Mouse (Mus musculus): ENCODE results near the gene 1700016H13Rik. TPM values are rescaled to one million over a fixed set of nuclear protein-coding genes. Genes with fewer than 3 reads are reported as not detected.

The 1700016H13Rik gene
- total RNA-seq (2012; rRNA removed) = 0.18 and 0.21 TPM in 2 replicates

GRCm38 (mm10) chr5:103655346-103656118, at the start of gene 1700016H13Rik:
TSS of gene 1700016H13Rik (minus strand) at chr5:103656010.
- Histone ChIP-seq H3K36me3 (ENCODE audit: control insufficient read depth, insufficient read depth, low read length, poor library complexity, severe bottlenecking) (no peaks in the 10 kb centered on the region), H3K9me3 (ENCODE audit: control insufficient read depth, insufficient read depth, low read depth, low read length) (no peaks in the 10 kb centered on the region), H3K27ac (ENCODE audit: insufficient read depth, low read depth, low read length, poor library complexity, severe bottlenecking) (peak within 1 kb of the TSS; percentile 54), H3K4me3 (ENCODE audit: insufficient read depth in 1 of 2, low read depth in 1 of 2, low read length in 2 of 2, poor library complexity in 1 of 2, severe bottlenecking in 1 of 2) (peak within 1 kb of the TSS; percentile 66 to 75), H3K9ac (ENCODE audit: insufficient read depth, low read depth, low read length, poor library complexity, severe bottlenecking) (peak within 1 kb of the TSS; percentile 68), H3K4me1 (ENCODE audit: control insufficient read depth in 2 of 2, insufficient read depth in 2 of 2, low read length in 2 of 2, poor library complexity in 1 of 2) (peaks cover 0 to 5% of the 10 kb centered on the region in 2 experiments; a peak in 1 of 4 replicates)
- in situ Hi-C loops (cut with MboI; ENCODE audit: low sequenced_read_pairs in 2 of 2, unreplicated experiment in 2 of 2) = loop anchor here (10.0 to 25.0 kb wide), 2 partner anchors 293 to 301 kb away; no protein-coding TSS in a partner anchor
- peak; percentile 58 for DNase-seq (ENCODE audit: low read depth, low spot score)
- TF ChIP-seq ZNF384 (IDR thresholded peaks at IDR 0.05; ENCODE audit: low read depth, low read length) (no peak), MAFK (IDR thresholded peaks at IDR 0.05; ENCODE audit: insufficient read depth, low read depth, low read length) (no peak), HCFC1 (IDR thresholded peaks at IDR 0.05; ENCODE audit: borderline replicate concordance, insufficient read depth, low read length) (peak; percentile 32; the same call in 1 of the 2 replicates), ZC3H11A (IDR thresholded peaks at IDR 0.05; ENCODE audit: borderline replicate concordance, low read depth, low read length) (no peak)

GRCm38 (mm10) chr5:103705331-103705730, 49.5 kb upstream of the 1700016H13Rik start:
- Histone ChIP-seq H3K9me3 (ENCODE audit: control insufficient read depth, insufficient read depth, low read depth, low read length) (no peaks in the 10 kb centered on the region), H3K4me3 (ENCODE audit: insufficient read depth in 1 of 2, low read depth in 1 of 2, low read length in 2 of 2, poor library complexity in 1 of 2, severe bottlenecking in 1 of 2) (no peak overlapping the region), H3K9ac (ENCODE audit: insufficient read depth, low read depth, low read length, poor library complexity, severe bottlenecking) (peak overlapping the region; percentile 27; the same call in 1 of the 2 replicates), H3K27ac (ENCODE audit: insufficient read depth, low read depth, low read length, poor library complexity, severe bottlenecking) (peak overlapping the region; percentile 79), H3K4me1 (ENCODE audit: control insufficient read depth in 2 of 2, insufficient read depth in 2 of 2, low read length in 2 of 2, poor library complexity in 1 of 2) (peaks cover 12 to 24% of the 10 kb centered on the region in 2 experiments), H3K36me3 (ENCODE audit: control insufficient read depth, insufficient read depth, low read length, poor library complexity, severe bottlenecking) (peaks cover 2% of the 10 kb centered on the region; the same call in 1 of the 2 replicates)
- in situ Hi-C loops (cut with MboI; ENCODE audit: low sequenced_read_pairs in 2 of 2, unreplicated experiment in 2 of 2) = no loop called here
- TF ChIP-seq ZNF384 (IDR thresholded peaks at IDR 0.05; ENCODE audit: low read depth, low read length) (no peak), MAFK (IDR thresholded peaks at IDR 0.05; ENCODE audit: insufficient read depth, low read depth, low read length) (no peak), CHD2 (IDR thresholded peaks at IDR 0.05; ENCODE audit: low read depth, low read length) (no peak), ZC3H11A (IDR thresholded peaks at IDR 0.05; ENCODE audit: borderline replicate concordance, low read depth, low read length) (no peak), HCFC1 (IDR thresholded peaks at IDR 0.05; ENCODE audit: borderline replicate concordance, insufficient read depth, low read length) (no peak)
- no peak for DNase-seq (ENCODE audit: low read depth, low spot score)

GRCm38 (mm10) chr5:103702527-103702926, 46.7 kb upstream of the 1700016H13Rik start:
- peaks cover 8 to 22% of the 10 kb centered on the region in 2 experiments; a peak in 3 of 4 replicates for H3K4me1 ChIP-seq (ENCODE audit: control insufficient read depth in 2 of 2, insufficient read depth in 2 of 2, low read length in 2 of 2, poor library complexity in 1 of 2)
- no peak overlapping the region for H3K9ac ChIP-seq (ENCODE audit: insufficient read depth, low read depth, low read length, poor library complexity, severe bottlenecking)
- DNase-seq (ENCODE audit: low read depth, low spot score) = no peak
- no peak overlapping the region for H3K27ac ChIP-seq (ENCODE audit: insufficient read depth, low read depth, low read length, poor library complexity, severe bottlenecking)
- no peak overlapping the region for H3K4me3 ChIP-seq (ENCODE audit: insufficient read depth in 1 of 2, low read depth in 1 of 2, low read length in 2 of 2, poor library complexity in 1 of 2, severe bottlenecking in 1 of 2)
- in situ Hi-C loops (cut with MboI; ENCODE audit: low sequenced_read_pairs in 2 of 2, unreplicated experiment in 2 of 2) = no loop called here
- TF ChIP-seq CHD2 (IDR thresholded peaks at IDR 0.05; ENCODE audit: low read depth, low read length) (no peak), MAFK (IDR thresholded peaks at IDR 0.05; ENCODE audit: insufficient read depth, low read depth, low read length) (no peak), HCFC1 (IDR thresholded peaks at IDR 0.05; ENCODE audit: borderline replicate concordance, insufficient read depth, low read length) (no peak), ZNF384 (IDR thresholded peaks at IDR 0.05; ENCODE audit: low read depth, low read length) (no peak), ZC3H11A (IDR thresholded peaks at IDR 0.05; ENCODE audit: borderline replicate concordance, low read depth, low read length) (no peak)
- no peaks in the 10 kb centered on the region for H3K9me3 ChIP-seq (ENCODE audit: control insufficient read depth, insufficient read depth, low read depth, low read length)
- H3K36me3 ChIP-seq (ENCODE audit: control insufficient read depth, insufficient read depth, low read length, poor library complexity, severe bottlenecking) = peaks cover 2% of the 10 kb centered on the region; the same call in 1 of the 2 replicates

GRCm38 (mm10) chr5:103701466-103701865, 45.7 kb upstream of the 1700016H13Rik start:
- peaks cover 8 to 27% of the 10 kb centered on the region in 2 experiments; a peak in 3 of 4 replicates for H3K4me1 ChIP-seq (ENCODE audit: control insufficient read depth in 2 of 2, insufficient read depth in 2 of 2, low read length in 2 of 2, poor library complexity in 1 of 2)
- DNase-seq (ENCODE audit: low read depth, low spot score) = no peak
- no peaks in the 10 kb centered on the region for H3K9me3 ChIP-seq (ENCODE audit: control insufficient read depth, insufficient read depth, low read depth, low read length)
- no peak overlapping the region for H3K9ac ChIP-seq (ENCODE audit: insufficient read depth, low read depth, low read length, poor library complexity, severe bottlenecking)
- no peak overlapping the region for H3K4me3 ChIP-seq (ENCODE audit: insufficient read depth in 1 of 2, low read depth in 1 of 2, low read length in 2 of 2, poor library complexity in 1 of 2, severe bottlenecking in 1 of 2)
- TF ChIP-seq ZNF384 (IDR thresholded peaks at IDR 0.05; ENCODE audit: low read depth, low read length) = no peak
- peak; percentile 19; the same call in 1 of the 2 replicates for TF ChIP-seq ZC3H11A (IDR thresholded peaks at IDR 0.05; ENCODE audit: borderline replicate concordance, low read depth, low read length)
- H3K27ac ChIP-seq (ENCODE audit: insufficient read depth, low read depth, low read length, poor library complexity, severe bottlenecking) = no peak overlapping the region
- peaks cover 2% of the 10 kb centered on the region; the same call in 1 of the 2 replicates for H3K36me3 ChIP-seq (ENCODE audit: control insufficient read depth, insufficient read depth, low read length, poor library complexity, severe bottlenecking)
- in situ Hi-C loops (cut with MboI; ENCODE audit: low sequenced_read_pairs in 2 of 2, unreplicated experiment in 2 of 2) = no loop called here
